Mouse (Mus musculus) midbrain, embryonic 13.5 days (tissue): ENCODE results near the gene Plekhf1. TPM values are rescaled to one million over a fixed set of nuclear protein-coding genes. Genes with fewer than 3 reads are reported as not detected.

ENCODE experiments used
- ATAC-seq: fragments of 200-750 bp; cut with Nextera tagmentation; 2 replicates; pipeline ENCODE4 v1.8.0; 2017; ENCODE audit warnings: mild to moderate bottlenecking, moderate TSS enrichment, moderate library complexity
- H3K27ac ChIP-seq: fragments of 300-500 bp; sonication (generic); 2 replicates; pipeline ENCODE4 v1.5.1; 2015; ENCODE audit warnings: inconsistent platforms, mild to moderate bottlenecking, moderate library complexity
- H3K27me3 ChIP-seq: fragments of 300-500 bp; sonication (generic); 2 replicates; pipeline ENCODE4 v1.6.1; 2015; ENCODE audit warnings: mild to moderate bottlenecking, inconsistent platforms
- H3K36me3 ChIP-seq: fragments of 300-500 bp; sonication (generic); 2 replicates; pipeline ENCODE4 v1.6.1; 2015; ENCODE audit warnings: mild to moderate bottlenecking, inconsistent platforms
- H3K4me1 ChIP-seq: fragments of 300-500 bp; sonication (generic); replicated peaks from 2 replicates; pipeline ENCODE4 v1.6.1; 2015; ENCODE audit warnings: inconsistent platforms
- H3K4me2 ChIP-seq: fragments of 300-500 bp; sonication (generic); replicated peaks from 2 replicates; pipeline ENCODE4 v1.6.1; 2015; ENCODE audit warnings: moderate library complexity, mild to moderate bottlenecking, inconsistent platforms
- H3K4me3 ChIP-seq: fragments of 300-500 bp; sonication (generic); replicated peaks from 2 replicates; pipeline ENCODE4 v1.5.1; 2015; ENCODE audit warnings: mild to moderate bottlenecking, inconsistent platforms
- H3K9ac ChIP-seq: fragments of 300-500 bp; sonication (generic); replicated peaks from 2 replicates; pipeline ENCODE4 v1.6.1; 2015; ENCODE audit warnings: mild to moderate bottlenecking, inconsistent platforms
- H3K9me3 ChIP-seq: fragments of 300-500 bp; sonication (generic); 2 replicates; pipeline ENCODE4 v1.6.1; 2016; ENCODE audit warnings: mild to moderate bottlenecking, inconsistent platforms
- WGBS: fragments of 180-500 bp; shearing (Covaris S2); methylation state at CpG from one replicate; pipeline ENCODE4 v1.1.7; 2015; 5-methylcytosine and 5-hydroxymethylcytosine counted together
- polyA plus RNA-seq: library from polyadenylated mRNA; unstranded; fragments of >200 nt; fragmentation: Nextera tagmentation; extraction: Ambion mirVana; gene quantifications from 2 replicates; pipeline ENCODE4 v1.2.1, GENCODE M21; 2015

The Plekhf1 gene
- polyA plus RNA-seq, 1 experiment from 2014 or later, result 0.58 TPM

DNA sequence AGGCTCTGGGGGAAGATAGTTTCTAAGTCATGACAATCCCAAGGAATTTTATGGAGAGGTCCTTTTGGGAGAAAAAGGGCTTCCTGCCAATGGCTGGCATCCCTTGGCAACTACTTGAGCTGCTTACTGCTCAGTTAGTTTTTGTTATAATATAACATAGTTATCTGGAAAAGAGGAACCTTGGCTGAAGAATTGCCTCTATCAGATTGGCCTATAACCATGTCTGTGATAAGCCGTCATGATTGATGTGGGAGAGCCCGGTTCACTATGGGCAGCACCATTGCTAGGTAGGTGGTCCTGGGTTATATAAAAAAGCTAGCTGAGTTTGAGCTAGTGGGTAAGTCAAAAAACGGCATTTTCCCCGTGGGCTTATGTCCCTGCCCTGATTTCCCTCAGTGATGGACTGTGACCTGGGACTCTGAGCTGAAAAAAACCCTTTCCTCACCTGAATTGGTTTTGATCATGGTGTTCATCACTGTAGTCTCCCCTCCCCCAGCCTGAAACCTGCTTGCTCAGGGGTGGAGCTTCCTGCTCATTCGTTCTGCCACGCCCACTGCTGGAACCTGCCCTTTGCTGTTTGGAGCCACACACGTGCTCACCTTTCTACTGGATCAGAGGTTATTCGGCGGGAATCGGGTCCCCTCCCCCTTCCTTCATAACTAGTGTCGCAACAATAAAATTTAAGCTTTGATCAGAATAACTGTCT lies 8.7 kb upstream of the Plekhf1 start:
- H3K4me1 ChIP-seq, result no peaks in the 10 kb centered on the region
- no peak overlapping the region for H3K27ac ChIP-seq
- no peak for ATAC-seq
- H3K4me3 ChIP-seq, result no peak overlapping the region
- no peak overlapping the region for H3K9ac ChIP-seq
- no peaks in the 10 kb centered on the region; the same call in 1 of the 2 replicates for H3K27me3 ChIP-seq
- no peak overlapping the region for H3K4me2 ChIP-seq
- 55% methylated on average over 11 of the region's 11 CpGs for WGBS
- H3K36me3 ChIP-seq, result no peaks in the 10 kb centered on the region
- no peaks in the 10 kb centered on the region for H3K9me3 ChIP-seq

GRCm38 (mm10) chr7:38230285-38230684 lies 2.5 kb upstream of the Plekhf1 start:
- no peak overlapping the region for H3K4me3 ChIP-seq
- H3K27me3 ChIP-seq, result peaks cover 28% of the 10 kb centered on the region
- H3K9ac ChIP-seq, result no peak overlapping the region
- 21% methylated on average over 8 of the region's 8 CpGs for WGBS
- no peak overlapping the region for H3K4me2 ChIP-seq
- peaks cover 12% of the 10 kb centered on the region for H3K4me1 ChIP-seq
- no peaks in the 10 kb centered on the region for H3K9me3 ChIP-seq
- no peaks in the 10 kb centered on the region for H3K36me3 ChIP-seq
- no peak overlapping the region for H3K27ac ChIP-seq
- no peak for ATAC-seq

GRCm38 (mm10) chr7:38228329-38228728 lies 513 bp upstream of the Plekhf1 start:
- H3K4me3 ChIP-seq, result peak overlapping the region; percentile 53
- 22% methylated on average over 8 of the region's 8 CpGs for WGBS
- no peaks in the 10 kb centered on the region for H3K9me3 ChIP-seq
- peaks cover 12% of the 10 kb centered on the region for H3K4me1 ChIP-seq
- peaks cover 28% of the 10 kb centered on the region for H3K27me3 ChIP-seq
- ATAC-seq, result 0 out of 2 replicates have a peak, but pooled peaks have one; percentile 4
- H3K36me3 ChIP-seq, result no peaks in the 10 kb centered on the region
- H3K27ac ChIP-seq, result no peak overlapping the region
- H3K4me2 ChIP-seq, result peak overlapping the region; percentile 89
- no peak overlapping the region for H3K9ac ChIP-seq

DNA sequence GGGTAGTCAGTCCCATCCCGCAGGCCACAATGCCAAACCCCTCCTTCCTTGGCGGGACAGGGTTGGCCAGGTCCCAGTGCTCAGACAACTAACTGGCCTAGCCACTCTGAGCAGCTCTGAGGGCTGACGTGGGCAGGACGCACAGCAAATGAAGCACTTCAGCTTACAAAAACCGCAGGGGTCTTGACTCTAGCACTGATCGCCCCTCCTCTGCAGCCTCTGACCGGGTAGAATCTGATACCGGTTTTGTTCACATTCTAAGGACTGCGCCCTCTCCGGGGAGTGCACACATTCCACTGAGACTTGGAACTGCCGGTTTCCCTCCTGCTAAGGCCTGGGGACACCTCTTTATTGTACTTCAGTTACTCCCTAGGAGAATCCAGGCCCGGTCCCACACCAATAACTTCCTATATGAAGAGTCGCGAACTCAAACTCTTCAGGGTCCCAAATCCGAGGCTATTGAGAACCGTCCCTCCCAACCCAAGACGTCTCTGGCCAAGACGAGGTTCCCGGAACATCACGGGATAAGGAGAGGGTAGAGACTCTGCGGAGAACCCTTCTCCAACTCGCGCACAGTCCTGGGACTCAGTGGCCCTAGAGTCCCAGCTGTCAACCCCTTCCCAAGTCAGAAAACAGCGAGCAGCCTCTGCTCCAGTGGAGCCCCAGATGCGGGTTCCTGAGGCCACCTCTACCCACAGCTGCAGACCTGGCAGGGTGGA lies 476 bp downstream of the Plekhf1 start:
- Histone ChIP-seq H3K4me2 (peak overlapping the region; percentile 89), H3K36me3 (no peaks in the 10 kb centered on the region), H3K27ac (no peak overlapping the region), H3K9me3 (no peaks in the 10 kb centered on the region), H3K4me1 (peaks cover 12% of the 10 kb centered on the region), H3K4me3 (peak overlapping the region; percentile 53), H3K27me3 (peaks cover 28% of the 10 kb centered on the region), H3K9ac (peak overlapping the region; percentile 62)
- under 1% methylated on average over 25 of the region's 25 CpGs for WGBS
- ATAC-seq, result peak; percentile 75

- ATAC-seq, result no peak
- H3K27me3 ChIP-seq, result peaks cover 28% of the 10 kb centered on the region
- no peak overlapping the region for H3K4me2 ChIP-seq
- H3K9ac ChIP-seq, result no peak overlapping the region
- no peak overlapping the region for H3K27ac ChIP-seq
- H3K4me3 ChIP-seq, result no peak overlapping the region
- WGBS, result 83% methylated on average over 2 of the region's 2 CpGs
- H3K9me3 ChIP-seq, result no peaks in the 10 kb centered on the region
- no peaks in the 10 kb centered on the region for H3K36me3 ChIP-seq
- H3K4me1 ChIP-seq, result peaks cover 12% of the 10 kb centered on the region
These were observed 1.6 kb downstream of the Plekhf1 start for GRCm38 (mm10) chr7:38226226-38226625.

GRCm38 (mm10) chr7:38224577-38225369 lies 3.0 kb downstream of the Plekhf1 start:
- no peak for ATAC-seq
- H3K27ac ChIP-seq, result no peak overlapping the region
- H3K4me2 ChIP-seq, result no peak overlapping the region
- H3K9me3 ChIP-seq, result no peaks in the 10 kb centered on the region
- WGBS, result 90% methylated on average over 13 of the region's 13 CpGs
- no peak overlapping the region for H3K9ac ChIP-seq
- H3K4me3 ChIP-seq, result no peak overlapping the region
- H3K36me3 ChIP-seq, result no peaks in the 10 kb centered on the region
- peaks cover 12% of the 10 kb centered on the region for H3K4me1 ChIP-seq
- H3K27me3 ChIP-seq, result peaks cover 18% of the 10 kb centered on the region

GRCm38 (mm10) chr7:38220866-38221265 lies 7.0 kb downstream of the Plekhf1 start:
- no peak for ATAC-seq
- Histone ChIP-seq H3K4me2 (no peak overlapping the region), H3K36me3 (no peaks in the 10 kb centered on the region), H3K4me1 (no peaks in the 10 kb centered on the region), H3K27me3 (no peaks in the 10 kb centered on the region), H3K4me3 (no peak overlapping the region), H3K27ac (no peak overlapping the region), H3K9me3 (no peaks in the 10 kb centered on the region), H3K9ac (no peak overlapping the region)
- 96% methylated on average over 7 of the region's 7 CpGs for WGBS

- ATAC-seq, result no peak
- Histone ChIP-seq H3K4me3 (no peak overlapping the region), H3K9me3 (no peaks in the 10 kb centered on the region), H3K9ac (no peak overlapping the region), H3K4me1 (no peaks in the 10 kb centered on the region), H3K4me2 (no peak overlapping the region), H3K27ac (no peak overlapping the region), H3K36me3 (no peaks in the 10 kb centered on the region), H3K27me3 (no peaks in the 10 kb centered on the region)
- 92% methylated on average over 4 of the region's 4 CpGs for WGBS
These were observed 8.3 kb downstream of the Plekhf1 start for GRCm38 (mm10) chr7:38219526-38219925.

DNA sequence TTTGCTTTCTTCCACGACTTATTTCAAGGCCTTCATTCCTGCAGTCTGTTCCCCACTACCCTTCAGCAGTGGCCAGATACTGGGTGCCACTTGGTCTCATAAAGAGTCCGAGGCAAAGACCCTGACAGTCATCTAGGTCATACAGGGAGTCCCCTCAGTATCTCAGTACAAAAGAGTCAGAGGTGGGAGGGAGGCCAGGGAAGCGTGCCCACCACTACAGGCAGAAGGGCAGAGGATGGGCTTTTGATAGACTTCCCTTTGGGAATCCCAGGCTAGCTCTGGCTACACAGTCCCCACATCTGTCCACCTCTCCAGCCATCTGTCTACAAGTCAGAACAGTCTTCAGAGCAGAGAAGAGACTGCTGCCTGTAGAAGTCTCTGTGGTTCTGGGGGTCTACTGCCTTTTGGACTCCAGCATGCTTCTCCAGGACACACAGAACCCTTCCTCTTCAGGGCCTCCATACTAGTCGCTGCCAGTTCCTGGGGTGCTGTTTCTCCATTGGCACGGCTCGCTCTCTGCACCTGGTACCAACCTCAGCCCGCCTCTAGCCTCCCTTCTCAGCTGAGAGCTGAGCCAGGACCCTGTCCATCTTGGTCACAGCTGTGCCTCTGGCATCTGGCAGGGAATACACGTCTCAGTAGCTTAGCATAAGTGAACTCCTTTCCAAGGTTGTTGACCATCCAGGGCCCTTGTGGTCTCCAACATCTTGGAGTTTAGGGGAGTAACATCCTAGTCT lies 9.0 kb downstream of the Plekhf1 start:
- H3K27ac ChIP-seq, result no peak overlapping the region
- H3K36me3 ChIP-seq, result no peaks in the 10 kb centered on the region
- H3K9ac ChIP-seq, result no peak overlapping the region
- H3K4me1 ChIP-seq, result no peaks in the 10 kb centered on the region
- no peak for ATAC-seq
- no peaks in the 10 kb centered on the region for H3K9me3 ChIP-seq
- WGBS, result 75% methylated on average over 8 of the region's 8 CpGs
- H3K4me3 ChIP-seq, result no peak overlapping the region
- H3K4me2 ChIP-seq, result no peak overlapping the region
- H3K27me3 ChIP-seq, result no peaks in the 10 kb centered on the region

DNA sequence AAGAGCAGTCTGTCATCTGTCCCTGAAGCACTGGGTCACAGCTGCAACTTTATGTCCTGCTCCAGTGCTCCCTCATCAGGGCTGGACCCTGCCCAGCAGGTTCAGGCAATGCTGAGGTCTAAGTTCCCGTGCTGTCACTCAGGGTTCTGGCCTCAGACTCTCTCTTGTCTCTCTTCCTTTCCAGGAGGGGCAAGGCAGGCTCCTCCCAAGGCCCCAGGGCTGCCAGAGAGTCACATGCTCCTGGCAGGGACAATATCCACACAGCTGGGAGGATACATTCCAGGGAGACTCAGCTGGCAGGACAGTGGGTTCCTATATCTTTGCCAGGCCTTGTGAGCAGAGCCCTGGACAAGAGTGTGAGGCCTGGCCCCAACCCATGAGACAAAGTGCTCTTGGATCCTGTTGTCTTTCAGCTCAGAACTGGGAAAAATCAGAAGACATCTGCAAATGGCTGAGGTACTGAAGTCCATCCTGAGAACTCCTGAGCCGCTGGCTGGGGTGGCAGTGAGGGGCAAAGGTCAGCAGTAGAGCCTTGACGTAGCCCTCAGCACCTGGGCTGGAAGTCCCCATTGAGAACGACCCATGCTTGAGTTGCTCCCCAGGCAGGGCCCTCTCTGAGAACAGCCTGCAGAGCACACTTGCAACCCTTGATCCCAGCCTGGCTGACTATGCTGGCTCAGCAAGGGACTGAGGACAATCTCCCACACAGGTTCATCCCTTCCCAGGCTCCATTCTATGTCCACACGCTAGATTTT lies 10.2 kb downstream of the Plekhf1 start:
- 61% methylated on average over 5 of the region's 5 CpGs for WGBS
- no peaks in the 10 kb centered on the region for H3K27me3 ChIP-seq
- no peak overlapping the region for H3K9ac ChIP-seq
- ATAC-seq, result no peak
- H3K27ac ChIP-seq, result no peak overlapping the region
- H3K36me3 ChIP-seq, result no peaks in the 10 kb centered on the region
- no peaks in the 10 kb centered on the region for H3K9me3 ChIP-seq
- H3K4me2 ChIP-seq, result no peak overlapping the region
- no peak overlapping the region for H3K4me3 ChIP-seq
- no peaks in the 10 kb centered on the region for H3K4me1 ChIP-seq

GRCm38 (mm10) chr7:38215697-38216096 lies 12.1 kb downstream of the Plekhf1 start:
- Histone ChIP-seq H3K4me3 (no peak overlapping the region), H3K27ac (no peak overlapping the region), H3K9ac (no peak overlapping the region), H3K9me3 (no peaks in the 10 kb centered on the region), H3K4me1 (no peaks in the 10 kb centered on the region), H3K36me3 (no peaks in the 10 kb centered on the region), H3K4me2 (no peak overlapping the region), H3K27me3 (no peaks in the 10 kb centered on the region)
- 86% methylated on average over 6 of the region's 6 CpGs for WGBS
- ATAC-seq, result no peak
